13 mouse cellular contexts compared by ENCODE assay signal in the genomic region with DNA sequence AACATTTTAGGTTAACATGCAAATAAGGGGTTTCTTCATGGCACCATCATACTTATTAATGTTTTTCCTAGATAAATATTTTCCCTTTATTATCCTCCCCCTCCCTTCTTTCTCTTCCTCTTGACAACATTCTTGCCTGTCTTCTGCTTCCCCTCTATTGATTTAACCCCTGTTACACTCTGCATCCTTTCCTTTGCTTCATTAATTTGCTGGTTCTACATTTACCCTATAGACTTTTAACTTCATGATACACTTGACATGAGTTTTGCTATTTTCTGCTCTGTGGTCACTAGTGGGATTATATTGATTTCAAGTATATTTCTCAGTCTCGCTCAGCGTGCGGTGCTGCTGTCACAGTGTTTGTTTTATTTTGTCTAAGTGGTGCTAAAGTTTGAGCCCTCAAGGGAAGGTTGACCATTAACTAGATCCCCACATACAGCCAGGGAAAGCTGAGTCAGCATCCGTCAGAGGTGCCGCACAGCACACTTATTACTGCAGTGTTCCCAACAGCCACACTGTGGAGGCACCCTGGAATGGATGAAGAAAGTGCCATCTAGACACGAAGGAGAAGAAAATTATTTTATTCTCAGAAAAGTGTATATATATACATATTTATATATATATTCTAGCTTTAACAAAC.
DNase-seq lines count a peak whose midpoint lies in the region; ATAC-seq lines count a peak whose summit lies in the region.
"Had no signal": no experiment of that assay in that cellular context is flagged by ENCODE, and none has a peak within 500 bp of the region (broad histone marks: within the 10 kb centered on the region; RNA-seq: fewer than 3 reads in every experiment).

No protein-coding gene starts in this region.

- H3K9me3 ChIP-seq in midbrain, embryonic 11.5 days (ENCODE audit: control insufficient read depth, low read length), result no peaks in the 10 kb centered on the region
- H3K9me3 ChIP-seq: G1E; midbrain, embryonic 10.5 days; neural tube, embryonic 12.5 days had no signal

- no peak overlapping the region for H3K27ac ChIP-seq in midbrain, embryonic 11.5 days (ENCODE audit: low read depth, low read length)
- H3K27ac ChIP-seq: heart, adult 2 months; midbrain, embryonic 10.5 days; neural tube, embryonic 12.5 days had no signal

- no peaks in the 10 kb centered on the region for H3K27me3 ChIP-seq in midbrain, embryonic 11.5 days (ENCODE audit: control insufficient read depth, insufficient read depth, low read length)
- H3K27me3 ChIP-seq: neural tube, embryonic 12.5 days had no signal

- ATAC-seq in midbrain, embryonic 11.5 days (ENCODE audit: low FRiP score), result no peak

- peak; percentile 18 for DNase-seq in NIH3T3 (ENCODE audit: low read depth)
- peak; percentile 5 for DNase-seq in embryo, embryonic 9.5 days (ENCODE audit: extremely low spot score)
- peak; percentile 55 to 65 for DNase-seq in kidney, postnatal 25 days
- peak; percentile 6 for DNase-seq in lung, postnatal 14 days
- DNase-seq in adrenal gland, adult 8-10 months, result no peak
- DNase-seq in midbrain, embryonic 11.5 days (ENCODE audit: low spot score, missing footprints), result no peak
- DNase-seq in layer of hippocampus, adult 11-12 months (ENCODE audit: low spot score), result no peak
- DNase-seq: heart, adult 2 months; heart, postnatal 4 days; thymus, postnatal 36 days had no signal

- H3K4me3 ChIP-seq in midbrain, embryonic 11.5 days (ENCODE audit: low read depth, low read length), result no peak overlapping the region
- H3K4me3 ChIP-seq: heart, adult 2 months; midbrain, embryonic 10.5 days; neural tube, embryonic 12.5 days had no signal

- no peaks in the 10 kb centered on the region for H3K36me3 ChIP-seq in midbrain, embryonic 11.5 days (ENCODE audit: control insufficient read depth, insufficient read depth, low read length)
- H3K36me3 ChIP-seq: G1E; midbrain, embryonic 10.5 days; neural tube, embryonic 12.5 days had no signal

- no peaks in the 10 kb centered on the region for H3K4me1 ChIP-seq in midbrain, embryonic 11.5 days (ENCODE audit: control insufficient read depth, insufficient read depth, low read length)
- H3K4me1 ChIP-seq: midbrain, embryonic 10.5 days; neural tube, embryonic 12.5 days had no signal

- no peak overlapping the region for H3K9ac ChIP-seq in midbrain, embryonic 11.5 days (ENCODE audit: low read length)
- H3K9ac ChIP-seq: neural tube, embryonic 12.5 days had no signal

- H3K4me2 ChIP-seq in midbrain, embryonic 11.5 days, result no peak overlapping the region
- H3K4me2 ChIP-seq: neural tube, embryonic 12.5 days had no signal

- WGBS in midbrain, embryonic 11.5 days, result 81% methylated on average over 6 of the region's 6 CpGs

Comparison
In these comparisons a context has a peak if more than half of its experiments do, and no peak if none do; other contexts are left out.
1. DNase-seq: peak in NIH3T3 (single experiment), embryo, embryonic 9.5 days (single experiment), kidney, postnatal 25 days (2 of 2) and lung, postnatal 14 days (single experiment); none in adrenal gland, adult 8-10 months (single experiment), midbrain, embryonic 11.5 days (single experiment) and layer of hippocampus, adult 11-12 months (single experiment).